Mouse (Mus musculus) ovary, adult 18-20 months (tissue): Measurements from ENCODE around the gene Sntn.

Experiments used
- DNase-seq: peaks from one replicate; pipeline ENCODE4 v3.0.0; 2022; ENCODE audit warnings: low spot score, mixed read lengths

The Sntn gene

GRCm38 (mm10) chr14:13670576-13670975 lies at the start of gene Sntn:
Gene Sntn, plus strand, starts transcription at chr14:13670876.
- DNase-seq: no peak

GRCm38 (mm10) chr14:13649865-13650264 lies 20.8 kb upstream of the Sntn start:
- DNase-seq: no peak

- no peak for DNase-seq
Measured at GRCm38 (mm10) chr14:13651039-13651438, 19.6 kb upstream of the Sntn start.

- no peak for DNase-seq
Measured at GRCm38 (mm10) chr14:13651541-13652298, 19.0 kb upstream of the Sntn start.

GRCm38 (mm10) chr14:13686716-13687115 lies 16.0 kb downstream of the Sntn start:
- no peak for DNase-seq

- no peak for DNase-seq
Measured at GRCm38 (mm10) chr14:13690426-13690825, 19.8 kb downstream of the Sntn start.

GRCm38 (mm10) chr14:13732263-13732662 lies 61.6 kb downstream of the Sntn start:
- DNase-seq: no peak
